Mouse (Mus musculus) cerebellum, adult 2 months (tissue): ENCODE measurements around the gene Cnnm4. TPM values are rescaled to one million over a fixed set of nuclear protein-coding genes. Genes with fewer than 3 reads are reported as not detected.

ENCODE experiments used
- DNase-seq, 2 experiments: peaks; one replicate each; pipeline ENCODE4 v3.0.0; 2021
- H3K27ac ChIP-seq: fragments of 200-500 bp; 2 replicates; pipeline ENCODE4 v1.5.1; 2012; ENCODE audit warnings: low read length, control low read depth, inconsistent platforms; ENCODE audit not compliant: insufficient read depth
- H3K27me3 ChIP-seq: fragments of 200-500 bp; 2 replicates; pipeline ENCODE4 v1.6.1; 2012; ENCODE audit warnings: inconsistent platforms, mild to moderate bottlenecking, low read length, moderate library complexity; ENCODE audit not compliant: control insufficient read depth, insufficient read depth
- H3K4me1 ChIP-seq: fragments of 200-500 bp; 2 replicates; pipeline ENCODE4 v1.6.1; 2011; ENCODE audit warnings: low read length; ENCODE audit not compliant: control insufficient read depth, insufficient read depth
- H3K4me3 ChIP-seq: fragments of 200-500 bp; replicated peaks from 2 replicates; pipeline ENCODE3; 2011; ENCODE audit warnings: mild to moderate bottlenecking, low read depth, low read length, control low read depth; ENCODE audit not compliant: insufficient read depth
- CTCF ChIP-seq: fragments of 200-500 bp; IDR thresholded peaks from 2 replicates; pipeline ENCODE4 v1.5.1; 2011; ENCODE audit warnings: low read depth, mild to moderate bottlenecking, control low read depth, low read length, moderate library complexity, borderline replicate concordance; ENCODE audit not compliant: insufficient read depth
- POLR2A ChIP-seq: fragments of 200-500 bp; IDR thresholded peaks from 2 replicates; pipeline ENCODE4 v1.6.1; 2011; ENCODE audit warnings: low read length, control low read depth, borderline replicate concordance; ENCODE audit not compliant: insufficient read depth
- WGBS: fragments of 180-500 bp; shearing (Covaris S2); methylation state at CpG from one replicate; pipeline ENCODE4 v1.1.7; 2018; 5-methylcytosine and 5-hydroxymethylcytosine counted together
- polyA plus RNA-seq: library from polyadenylated mRNA; depleted of rRNA; stranded (reverse); fragments of >200 nt; gene quantifications from 2 replicates; pipeline ENCODE4 v1.2.3, GENCODE M21; 2012

The Cnnm4 gene
- polyA plus RNA-seq, 1 experiment, result 12.2 TPM

DNA sequence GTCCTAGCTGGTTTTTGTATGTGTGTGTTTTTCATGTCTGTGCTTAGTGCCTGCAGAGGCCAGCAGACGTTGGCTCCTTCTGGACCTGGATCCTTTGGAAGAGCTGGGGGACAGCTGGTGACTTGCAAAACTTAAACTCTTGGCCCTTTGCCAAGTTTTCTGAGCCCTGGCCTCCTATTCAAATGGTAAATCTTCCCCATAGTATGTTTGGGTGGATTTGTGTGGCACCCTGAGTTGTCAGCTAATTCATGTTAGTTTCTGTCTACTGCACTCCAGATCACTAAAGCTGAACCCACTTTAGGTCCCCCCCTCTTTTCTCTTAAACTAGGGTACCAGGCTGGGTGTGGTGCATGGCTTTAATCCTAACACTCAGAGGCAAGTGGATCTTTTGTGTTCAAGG lies 56.9 kb downstream of the Cnnm4 start:
- Histone ChIP-seq H3K27ac (no peak overlapping the region), H3K27me3 (no peaks in the 10 kb centered on the region), H3K4me1 (peaks cover 6% of the 10 kb centered on the region; the same call in 1 of the 2 replicates), H3K4me3 (no peak overlapping the region)
- TF ChIP-seq CTCF (no peak), POLR2A (no peak)
- WGBS, result 7% methylated on average over 1 of the region's 1 CpGs
- DNase-seq, result peak in 1 of 2 experiments; percentile 33

DNA sequence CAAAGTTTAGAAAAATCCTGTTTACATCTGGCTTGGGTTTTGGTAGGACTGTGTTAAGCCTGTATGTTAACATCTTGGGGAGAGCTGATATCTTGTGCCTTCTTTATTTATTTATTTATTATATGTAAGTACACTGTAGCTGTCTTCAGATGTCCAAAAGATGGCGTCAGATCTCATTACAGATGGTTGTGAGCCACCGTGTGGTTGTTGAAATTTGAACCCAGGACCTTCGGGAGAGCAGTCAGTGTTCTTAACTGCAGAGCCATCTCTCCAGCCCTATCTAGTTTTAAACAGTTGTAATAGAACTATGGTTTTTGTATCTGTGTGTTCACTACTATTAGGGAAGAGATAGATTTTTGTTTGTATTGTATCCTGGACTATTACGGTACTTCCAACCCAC lies 57.9 kb downstream of the Cnnm4 start:
- H3K27ac ChIP-seq, result no peak overlapping the region
- no peaks in the 10 kb centered on the region for H3K27me3 ChIP-seq
- no peak for TF ChIP-seq CTCF
- TF ChIP-seq POLR2A, result no peak
- no peak for DNase-seq
- WGBS, result 90% methylated on average over 4 of the region's 4 CpGs
- no peak overlapping the region for H3K4me3 ChIP-seq
- peaks cover 3% of the 10 kb centered on the region; the same call in 1 of the 2 replicates for H3K4me1 ChIP-seq

DNA sequence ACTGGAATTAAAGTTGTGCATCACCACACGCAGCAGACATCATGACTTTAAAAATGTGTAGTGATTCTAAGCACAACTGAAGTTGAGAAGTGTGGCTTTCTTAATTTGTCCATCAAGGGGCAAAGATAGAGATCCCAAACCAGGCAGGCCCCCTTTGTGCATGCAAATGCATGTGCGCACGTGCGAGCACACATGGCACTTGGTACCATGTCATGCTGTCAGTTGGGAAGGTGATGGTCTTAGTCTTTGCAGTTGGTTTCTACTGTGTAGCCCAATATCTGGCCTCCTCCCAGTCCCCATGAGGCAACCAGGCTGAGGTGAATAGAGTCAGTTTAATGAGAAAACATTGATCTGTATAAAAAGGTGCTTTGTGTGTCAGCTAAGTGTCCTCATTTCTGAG lies 58.5 kb downstream of the Cnnm4 start:
- H3K4me3 ChIP-seq, result no peak overlapping the region
- TF ChIP-seq POLR2A (no peak), CTCF (no peak)

DNA sequence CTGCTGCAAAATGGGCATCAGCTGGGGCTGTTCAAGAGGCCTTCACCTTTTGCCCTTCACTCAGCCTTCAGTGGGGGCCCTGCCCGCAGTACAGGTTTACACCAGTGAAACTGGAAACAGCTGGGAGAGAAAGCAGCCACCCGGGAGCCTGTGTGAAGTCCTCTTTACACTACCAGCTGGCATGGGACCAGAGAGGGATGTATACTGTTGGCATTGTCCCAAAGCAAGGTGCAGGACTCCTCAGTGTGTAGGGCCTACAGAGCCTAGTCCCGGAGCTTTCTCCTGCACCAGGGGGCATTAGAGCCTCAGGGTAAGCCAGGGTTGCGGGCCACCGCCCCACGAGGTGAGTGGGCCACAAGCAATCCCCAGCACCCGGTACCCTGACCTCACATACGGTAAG lies 59.1 kb downstream of the Cnnm4 start:
- peak; percentile 32 to 38 for DNase-seq
- peaks cover 15% of the 10 kb centered on the region for H3K4me1 ChIP-seq
- H3K4me3 ChIP-seq, result no peak overlapping the region
- no peak overlapping the region for H3K27ac ChIP-seq
- WGBS, result 54% methylated on average over 8 of the region's 8 CpGs
- no peaks in the 10 kb centered on the region for H3K27me3 ChIP-seq
- no peak for TF ChIP-seq POLR2A
- TF ChIP-seq CTCF, result 0 out of 2 replicates have a peak, but pooled peaks have one; percentile 0

More for the DNA sequence above, 58.5 kb downstream of the Cnnm4 start:
- Histone ChIP-seq H3K27me3 (no peaks in the 10 kb centered on the region), H3K4me1 (peaks cover 9% of the 10 kb centered on the region), H3K27ac (no peak overlapping the region)
- DNase-seq, result no peak
- 94% methylated on average over 4 of the region's 4 CpGs for WGBS

DNA sequence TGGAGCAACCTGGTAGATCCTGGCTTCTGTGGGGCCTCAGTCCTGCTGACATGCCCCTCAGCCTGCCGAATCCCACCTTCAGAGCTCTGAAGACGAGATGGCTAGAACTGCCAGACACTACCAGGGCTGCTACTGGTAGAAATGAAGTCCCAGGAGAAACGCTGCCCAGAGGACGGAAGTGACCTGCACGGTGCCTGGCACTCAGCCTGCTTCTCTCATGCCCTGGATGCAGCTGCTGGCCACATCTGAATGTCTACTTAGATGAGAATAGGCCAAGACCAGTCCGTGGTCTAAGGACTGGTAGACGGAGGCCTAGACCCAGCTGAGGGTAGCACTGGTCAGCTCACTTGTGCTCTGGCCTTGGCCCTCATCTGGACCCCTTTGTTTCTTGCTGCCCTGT lies 59.5 kb downstream of the Cnnm4 start:
- H3K4me3 ChIP-seq, result no peak overlapping the region
- H3K27me3 ChIP-seq, result no peaks in the 10 kb centered on the region
- TF ChIP-seq CTCF (no peak), POLR2A (no peak)
- no peak for DNase-seq
- 55% methylated on average over 7 of the region's 7 CpGs for WGBS
- H3K4me1 ChIP-seq, result peaks cover 20% of the 10 kb centered on the region
- H3K27ac ChIP-seq, result no peak overlapping the region

DNA sequence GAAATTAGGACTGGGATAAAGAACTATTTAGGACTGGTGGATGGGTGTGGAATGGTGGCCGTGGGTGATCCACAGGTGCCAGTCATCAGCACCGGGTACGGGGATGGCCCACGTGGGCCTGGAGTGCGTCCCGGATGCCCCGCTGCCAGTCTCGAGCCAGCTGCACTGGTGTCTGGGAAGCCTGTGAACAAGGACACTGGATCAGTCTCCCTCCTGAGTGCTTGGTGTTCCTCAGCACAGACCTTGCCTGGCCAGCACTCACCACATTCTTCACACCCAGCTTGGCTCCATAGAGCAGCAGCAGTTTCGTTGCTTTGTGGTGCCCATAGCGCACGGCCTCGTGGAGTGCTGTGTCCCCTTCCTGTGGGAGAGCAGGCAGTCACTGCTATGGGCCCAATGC lies 60.0 kb downstream of the Cnnm4 start:
- no peak for DNase-seq
- H3K4me3 ChIP-seq, result no peak overlapping the region
- 55% methylated on average over 12 of the region's 12 CpGs for WGBS
- no peaks in the 10 kb centered on the region for H3K27me3 ChIP-seq
- peaks cover 25% of the 10 kb centered on the region for H3K4me1 ChIP-seq
- no peak overlapping the region for H3K27ac ChIP-seq
- TF ChIP-seq CTCF (no peak), POLR2A (no peak)

DNA sequence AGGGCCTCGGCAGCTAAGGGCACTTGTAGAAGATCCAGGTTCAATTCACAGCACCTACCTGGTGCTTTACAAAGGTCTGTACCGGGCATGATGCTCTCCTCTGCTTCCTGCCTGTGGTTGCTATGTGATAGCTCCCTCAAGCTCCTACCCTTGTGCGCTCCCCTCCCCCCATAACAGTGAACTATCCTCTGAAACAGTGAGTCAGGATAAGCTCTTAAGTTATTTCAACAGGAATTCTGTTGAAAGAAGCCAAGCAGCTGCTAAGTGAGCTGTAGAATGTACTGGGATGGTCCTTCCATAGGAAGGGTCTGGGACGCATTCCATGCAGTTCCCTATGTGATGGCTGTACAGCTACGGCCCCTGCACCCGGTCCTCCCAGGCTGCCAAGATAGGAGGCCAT lies 62.1 kb downstream of the Cnnm4 start:
- DNase-seq, result no peak
- WGBS, result 69% methylated on average over 6 of the region's 6 CpGs
- no peak overlapping the region for H3K27ac ChIP-seq
- H3K4me1 ChIP-seq, result peaks cover 29% of the 10 kb centered on the region
- no peak overlapping the region for H3K4me3 ChIP-seq
- TF ChIP-seq CTCF (no peak), POLR2A (no peak)
- H3K27me3 ChIP-seq, result no peaks in the 10 kb centered on the region

DNA sequence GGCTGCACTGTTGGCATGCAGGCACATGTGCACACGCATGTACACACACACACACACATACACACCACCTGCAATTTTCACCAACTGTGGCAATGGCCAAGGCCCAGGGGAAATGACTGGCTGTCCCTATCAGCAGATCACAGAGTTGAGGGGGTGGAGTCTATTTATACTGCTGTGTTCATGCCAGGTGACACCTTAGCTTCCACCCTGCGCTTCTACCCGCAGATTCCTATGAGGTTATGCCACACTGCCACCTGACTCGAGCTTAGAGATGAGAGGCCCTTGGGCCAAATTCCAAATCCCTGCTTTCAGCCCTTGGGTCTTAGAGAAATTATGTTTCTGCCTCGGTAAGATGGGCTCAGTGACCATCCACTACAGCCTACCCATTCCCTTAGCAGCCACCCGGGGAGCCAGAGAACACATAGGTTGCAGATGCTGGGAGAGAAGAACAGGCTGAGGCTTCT lies 63.2 kb downstream of the Cnnm4 start:
- 43% methylated on average over 6 of the region's 6 CpGs for WGBS
- H3K27me3 ChIP-seq, result no peaks in the 10 kb centered on the region
- no peak overlapping the region for H3K4me3 ChIP-seq
- peaks cover 29% of the 10 kb centered on the region for H3K4me1 ChIP-seq
- H3K27ac ChIP-seq, result no peak overlapping the region
- DNase-seq, result peak in 1 of 2 experiments; percentile 24
- TF ChIP-seq CTCF, result no peak
- TF ChIP-seq POLR2A, result no peak
